Mouse (Mus musculus): ENCODE results near the gene Defb43. TPM values are rescaled to one million over a fixed set of nuclear protein-coding genes. Genes with fewer than 3 reads are reported as not detected.
A peak's percentile ranks its signal among the peaks of the same experiment; 100 is the strongest.

The Defb43 gene
- total RNA-seq, 2 experiments from 2014 or later = not detected

GRCm38 (mm10) chr14:63066630-63067310 lies 55.2 kb downstream of the Defb43 start:
- DNase-seq (ENCODE audit: low spot score) = peak; percentile 49

Other genes with a start within 250 kb of the Defb43 start
- 1 to 10 TPM; 6.5 to 6.9 TPM for gene Wdfy2, start 174.1 kb upstream of the Defb43 start, total RNA-seq (2021)
- not detected for gene Defb48, start 27.3 kb upstream of the Defb43 start, total RNA-seq (2021)
- gene Defb47, start 13.7 kb upstream of the Defb43 start, total RNA-seq (2021) = not detected
- not detected for gene Defb42, start 35.2 kb downstream of the Defb43 start, total RNA-seq (2021)
- not detected for gene Defb30, start 38.2 kb downstream of the Defb43 start, total RNA-seq (2021)